Mouse (Mus musculus): ENCODE results near the gene Elf4.

Elf4 gene

DNA sequence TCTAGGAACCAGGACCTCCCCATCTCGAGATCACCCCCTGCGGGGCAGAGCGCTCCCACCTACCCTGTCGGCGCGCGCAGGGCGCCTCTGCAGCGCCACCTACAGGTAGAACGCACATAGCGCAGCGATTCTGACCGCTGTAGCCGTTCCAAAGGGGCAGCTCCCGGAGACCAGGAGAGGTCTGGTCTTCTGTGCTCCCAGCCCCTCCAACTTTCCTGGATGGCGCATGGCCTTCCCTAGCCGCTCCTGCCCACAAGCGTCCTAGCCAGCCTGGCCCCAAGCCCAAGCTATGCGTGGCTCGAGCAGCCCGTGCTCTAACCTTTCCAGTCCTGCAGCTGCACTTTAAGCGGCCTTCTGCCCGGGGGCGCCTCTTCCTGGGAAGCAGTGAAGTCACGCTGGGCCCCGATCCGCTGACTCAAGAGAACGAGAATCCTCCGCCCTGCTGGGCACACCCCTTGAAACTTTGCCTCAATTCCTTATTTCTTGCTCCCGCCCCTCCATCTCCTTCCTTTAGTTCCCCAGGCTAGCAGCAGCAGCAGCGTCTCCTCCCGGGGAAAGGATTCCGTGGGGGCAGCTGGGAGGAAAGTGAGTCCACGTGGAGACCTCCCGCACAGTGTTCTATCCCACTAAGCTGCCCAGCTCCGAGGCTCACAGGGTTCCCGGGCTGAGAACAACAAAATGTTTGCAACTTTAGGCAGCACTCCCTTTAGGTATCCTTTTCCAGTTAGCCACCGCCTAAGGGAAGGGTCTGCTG lies at the start of gene Elf4:
Elf4 (minus strand) TSS at position 379 of the 754 bp plus-strand sequence.
- DNase-seq (ENCODE audit: low read depth, low spot score), result peak; percentile 79

GRCm38 (mm10) chrX:48493763-48494162 lies 30.8 kb upstream of the Elf4 start:
- peak; percentile 18 for DNase-seq (ENCODE audit: low read depth, low spot score)

DNA sequence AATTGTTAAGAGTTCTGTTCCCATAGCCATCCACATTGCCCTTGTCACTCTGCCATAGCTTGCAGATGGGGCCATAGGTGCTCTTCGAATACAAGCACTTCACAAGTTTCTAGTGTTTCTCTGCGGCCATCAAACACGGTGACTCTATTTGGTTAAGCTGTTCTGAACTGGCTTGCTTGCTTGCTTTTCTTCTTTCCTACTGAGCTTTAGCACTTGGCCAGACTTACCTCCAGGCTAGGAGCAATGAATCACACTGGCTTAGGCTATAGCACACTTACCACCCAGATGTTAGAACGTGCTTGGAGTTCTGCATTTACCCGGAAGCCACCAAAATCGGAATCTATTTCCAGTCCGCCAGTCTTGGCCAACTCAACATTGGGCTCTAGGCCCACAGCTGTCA lies 18.8 kb upstream of the Elf4 start:
- DNase-seq (ENCODE audit: low read depth, low spot score), result no peak

DNA sequence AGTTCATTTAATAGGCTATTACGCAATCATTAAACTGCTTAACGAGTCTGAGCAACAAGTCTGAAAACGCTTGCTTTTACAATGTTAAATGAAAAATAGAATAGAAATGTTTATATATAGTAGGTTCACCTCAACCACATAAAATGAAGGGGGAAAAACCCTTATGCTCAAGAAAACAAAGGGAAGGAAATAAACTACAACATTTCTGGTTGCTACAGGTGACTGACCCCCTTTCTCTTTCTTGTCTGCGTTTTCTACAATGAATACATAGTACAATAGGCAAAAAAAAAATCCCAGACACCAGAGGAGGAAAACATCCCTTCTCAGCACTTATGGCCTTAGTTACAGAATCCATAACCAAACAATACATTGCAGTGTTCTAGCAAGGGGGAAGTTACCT lies 18.2 kb upstream of the Elf4 start:
- peak; percentile 37 for DNase-seq (ENCODE audit: low read depth, low spot score)

DNA sequence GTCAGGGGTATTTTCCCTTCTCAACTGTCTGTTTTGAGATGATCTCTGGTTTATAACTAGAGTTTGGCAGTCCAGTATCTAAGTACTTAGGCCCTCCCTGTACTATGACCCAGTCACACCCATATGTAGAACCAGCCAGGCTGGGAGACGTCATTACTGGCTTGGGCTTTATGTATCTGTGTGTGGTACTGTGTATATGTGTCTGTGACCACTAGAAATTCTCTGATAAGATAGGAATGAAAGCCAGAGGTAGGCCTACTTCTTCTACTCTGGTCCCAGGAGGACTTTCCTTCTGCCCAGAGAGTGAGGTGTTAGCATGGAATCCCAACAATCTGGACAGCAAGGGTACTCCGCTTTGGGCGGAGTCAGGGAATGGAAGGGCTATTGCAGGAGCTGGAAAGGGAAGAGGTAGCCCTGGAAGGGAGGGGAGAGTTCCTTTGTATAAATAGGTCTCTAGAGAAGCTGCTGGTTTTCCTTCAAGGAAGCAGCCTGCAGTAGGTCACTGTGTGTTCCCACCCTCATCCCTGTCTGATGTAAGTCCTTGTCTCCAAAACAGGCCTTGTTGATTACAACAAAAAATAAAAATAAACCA lies 4.5 kb upstream of the Elf4 start:
- no peak for DNase-seq (ENCODE audit: low read depth, low spot score)

DNA sequence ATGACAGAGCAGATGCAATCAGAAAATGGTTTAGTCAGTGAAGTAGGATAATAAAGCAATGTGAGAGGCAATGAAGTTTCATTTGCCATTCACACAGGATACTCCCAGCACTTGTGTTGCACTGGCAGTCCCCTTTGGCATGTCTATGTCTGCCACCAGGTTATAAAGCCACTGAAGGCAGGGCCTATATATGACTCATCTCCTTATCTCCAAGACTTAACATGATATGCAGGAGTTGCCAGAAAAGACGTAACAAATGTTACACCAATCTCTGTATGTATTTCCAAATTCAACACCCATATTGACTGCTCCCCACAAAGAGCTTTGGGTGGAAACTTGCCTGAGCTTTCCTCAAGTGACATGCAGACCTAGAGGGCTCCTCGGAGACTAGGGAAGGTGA lies 3.2 kb upstream of the Elf4 start:
- DNase-seq (ENCODE audit: low read depth, low spot score), result no peak

- no peak for DNase-seq (ENCODE audit: low read depth, low spot score)
These were observed 1.5 kb upstream of the Elf4 start for GRCm38 (mm10) chrX:48464436-48464835.

GRCm38 (mm10) chrX:48463636-48464035 lies 704 bp upstream of the Elf4 start:
- no peak for DNase-seq (ENCODE audit: low read depth, low spot score)

DNA sequence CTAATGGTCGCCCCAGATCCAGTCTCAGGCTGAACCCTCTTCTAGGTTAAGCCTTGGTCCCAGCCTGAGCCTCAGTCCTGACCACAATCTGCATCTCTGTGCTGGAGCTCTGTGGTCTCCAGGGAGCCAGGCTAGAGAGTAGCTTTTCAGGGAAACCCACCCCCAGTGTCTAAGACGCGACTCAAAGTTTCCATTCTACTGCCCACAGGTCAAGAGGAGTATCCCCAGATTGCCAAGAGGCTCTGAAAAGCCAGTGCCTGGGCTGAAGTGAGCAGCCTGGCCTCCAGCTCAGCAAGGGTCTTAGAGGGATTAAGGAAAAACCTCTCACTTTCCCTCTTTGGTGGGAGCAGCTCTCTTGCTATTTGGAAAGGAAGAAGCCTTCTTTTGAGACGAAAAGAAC lies 635 bp downstream of the Elf4 start:
- no peak for DNase-seq (ENCODE audit: low read depth, low spot score)

DNA sequence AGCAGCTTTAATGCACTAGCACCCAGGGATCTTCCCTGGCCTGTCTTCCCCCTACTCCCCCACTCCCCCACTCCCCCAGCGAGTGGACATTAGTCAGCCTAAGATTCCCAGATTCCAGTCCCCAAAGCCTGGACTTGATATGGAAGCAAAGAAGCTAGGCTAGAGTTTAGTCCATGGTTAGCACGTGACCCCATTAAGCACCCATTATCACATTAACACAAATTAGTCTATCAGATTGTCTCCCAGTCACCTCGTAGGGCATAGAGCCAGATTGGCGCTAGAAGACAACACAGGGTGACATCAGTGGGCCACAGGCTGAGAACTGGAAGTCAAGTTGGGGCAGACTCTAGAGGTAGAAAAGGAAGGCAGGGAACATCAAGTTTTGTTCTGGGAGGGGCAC lies 1.9 kb downstream of the Elf4 start:
- DNase-seq (ENCODE audit: low read depth, low spot score), result no peak

DNA sequence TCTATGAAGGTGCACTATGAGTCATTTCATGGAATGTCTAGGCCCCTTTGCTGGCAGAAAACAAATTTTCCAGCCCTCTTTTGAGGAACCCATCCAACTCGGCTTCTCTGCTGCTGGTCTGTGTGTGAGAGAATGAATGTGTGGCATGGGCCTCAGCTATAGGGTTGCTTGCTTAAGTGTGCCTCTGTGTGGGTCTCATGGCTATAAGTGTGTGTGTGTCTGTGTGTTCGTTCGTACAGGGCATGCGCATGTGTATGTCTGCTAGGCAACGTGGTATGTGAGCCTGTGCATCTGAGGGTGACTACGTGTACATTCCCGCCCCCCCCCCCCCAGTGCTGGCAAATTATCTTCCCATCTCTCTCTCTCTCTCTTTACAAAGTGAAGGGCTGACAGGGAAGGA lies 2.4 kb downstream of the Elf4 start:
- no peak for DNase-seq (ENCODE audit: low read depth, low spot score)

DNA sequence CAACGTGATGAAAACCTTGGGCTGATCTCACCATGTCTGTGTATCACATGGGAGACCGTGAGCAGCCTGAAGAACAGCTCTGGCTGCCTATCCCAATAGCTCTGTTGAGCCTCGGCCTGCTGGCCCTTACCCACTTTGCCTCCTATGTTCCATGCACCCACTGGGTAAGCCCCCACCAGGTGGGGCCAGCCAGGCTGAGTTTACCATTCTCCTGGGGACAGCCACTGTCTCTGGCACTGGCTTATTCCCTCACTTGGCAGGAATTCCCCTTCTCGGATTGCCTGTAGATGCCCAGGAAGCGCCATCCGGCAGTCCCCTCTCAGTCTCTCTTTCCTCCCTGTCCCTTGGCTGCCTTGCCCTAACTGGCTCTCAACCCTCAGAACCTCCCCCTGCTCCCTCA lies 6.0 kb downstream of the Elf4 start:
- no peak for DNase-seq (ENCODE audit: low read depth, low spot score)

DNA sequence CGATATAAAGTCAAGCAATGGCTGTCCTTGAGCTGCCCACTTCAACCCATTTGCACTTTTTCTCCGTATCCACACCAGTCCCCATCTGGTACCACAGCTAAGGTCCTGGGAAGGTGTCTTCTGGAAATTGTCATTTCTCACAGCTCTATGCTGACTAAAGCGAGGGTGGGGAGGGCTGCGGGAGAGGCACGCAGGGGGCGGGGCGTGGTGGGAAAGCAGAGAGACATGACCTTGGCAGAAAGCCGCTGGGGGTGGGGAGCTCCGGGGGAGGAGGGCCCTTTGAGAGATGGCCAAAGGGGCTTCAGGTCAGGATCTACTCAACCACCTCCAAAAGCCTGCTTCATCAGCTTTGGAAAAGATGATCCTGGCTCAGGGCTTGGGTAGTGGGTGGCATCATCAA lies 7.9 kb downstream of the Elf4 start:
- peak; percentile 54 for DNase-seq (ENCODE audit: low read depth, low spot score)

GRCm38 (mm10) chrX:48454495-48454878 lies 8.4 kb downstream of the Elf4 start:
- no peak for DNase-seq (ENCODE audit: low read depth, low spot score)

DNA sequence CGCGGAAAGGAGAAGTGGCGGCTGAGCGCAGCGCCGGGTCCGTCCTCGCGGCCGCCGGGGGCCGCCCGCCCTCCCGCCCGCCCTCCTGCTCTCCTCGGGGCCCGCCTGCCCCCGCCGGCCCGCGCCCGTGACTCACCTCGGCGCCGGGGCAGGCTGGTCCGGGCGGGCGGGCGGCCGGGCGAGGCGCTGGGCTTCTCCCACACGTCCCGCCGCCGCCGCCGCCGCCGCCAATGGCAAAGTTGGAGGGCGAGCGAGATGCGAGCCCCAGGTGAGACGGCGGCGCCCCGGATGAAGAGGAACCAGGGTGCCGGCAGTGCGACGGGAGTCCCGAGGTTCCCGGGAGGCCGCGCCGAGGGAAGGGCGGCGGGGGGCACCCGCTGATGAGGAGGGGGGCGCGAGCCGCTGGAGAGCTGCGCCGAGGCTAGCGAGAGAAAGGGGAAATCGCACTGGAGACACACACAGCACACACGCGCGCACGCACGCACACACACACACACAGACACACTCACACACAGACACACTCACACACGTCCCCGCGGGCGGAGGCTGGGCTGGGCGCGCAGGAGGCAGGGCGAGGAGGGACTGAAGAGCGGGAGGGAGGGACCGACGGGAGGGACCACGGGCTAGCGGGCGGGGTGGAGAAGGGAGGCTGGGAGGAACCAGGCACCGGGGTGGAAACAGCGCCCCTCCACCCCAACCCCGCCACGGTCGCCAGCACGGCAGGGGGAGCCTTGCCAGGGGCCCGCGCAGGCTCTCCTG lies 9.0 kb downstream of the Elf4 start:
- DNase-seq (ENCODE audit: low read depth, low spot score), result peak; percentile 92

- DNase-seq (ENCODE audit: low read depth, low spot score), result peak; percentile 38
These were observed 9.8 kb downstream of the Elf4 start for GRCm38 (mm10) chrX:48452931-48453673.

GRCm38 (mm10) chrX:48452231-48452890 lies 10.6 kb downstream of the Elf4 start:
- peak; percentile 41 for DNase-seq (ENCODE audit: low read depth, low spot score)

DNA sequence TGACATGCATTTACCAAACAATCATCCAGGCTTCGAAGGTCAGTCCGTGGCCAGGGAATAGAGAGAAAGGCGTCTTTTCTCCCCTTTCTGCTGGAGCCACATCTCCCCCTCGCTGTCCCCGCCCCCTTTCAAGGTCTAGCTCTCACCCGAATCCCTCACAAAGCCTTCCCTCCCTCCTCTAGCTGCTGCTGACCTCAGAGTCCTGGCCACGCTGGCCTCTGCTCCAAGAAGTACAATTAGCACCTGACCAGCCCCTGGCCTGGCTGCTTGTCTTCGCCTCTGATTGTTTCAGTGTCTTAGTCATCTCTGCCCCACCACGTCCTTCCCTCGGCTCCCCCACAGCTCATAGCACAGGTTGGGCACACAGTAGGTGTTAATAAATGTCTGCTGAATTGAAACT lies 13.3 kb downstream of the Elf4 start:
- no peak for DNase-seq (ENCODE audit: low read depth, low spot score)

GRCm38 (mm10) chrX:48444677-48445076 lies 18.3 kb downstream of the Elf4 start:
- DNase-seq (ENCODE audit: low read depth, low spot score), result no peak

- no peak for DNase-seq (ENCODE audit: low read depth, low spot score)
These were observed 21.0 kb downstream of the Elf4 start for GRCm38 (mm10) chrX:48441954-48442353.

DNA sequence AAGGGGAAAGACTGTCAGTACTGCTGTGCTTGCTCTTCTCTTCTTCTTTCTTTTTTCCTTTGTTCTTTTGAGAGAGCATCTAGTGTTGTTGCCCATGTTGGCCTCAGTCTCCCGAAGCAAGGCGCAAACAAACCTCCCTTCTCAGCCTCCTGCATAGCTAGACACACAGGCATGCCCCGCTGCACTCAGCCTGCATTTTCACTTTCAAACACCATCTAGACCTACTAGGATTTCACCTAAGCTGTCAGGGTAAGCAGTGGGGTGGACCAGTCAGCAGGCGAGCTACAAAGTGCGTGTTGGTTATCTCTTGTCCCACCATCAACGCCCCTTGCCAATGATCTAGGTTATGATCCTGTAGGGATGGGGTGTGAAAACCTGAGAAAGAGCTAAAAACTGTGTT lies 21.4 kb downstream of the Elf4 start:
- no peak for DNase-seq (ENCODE audit: low read depth, low spot score)

GRCm38 (mm10) chrX:48439036-48439435 lies 23.9 kb downstream of the Elf4 start:
- peak; percentile 62 for DNase-seq (ENCODE audit: low read depth, low spot score)

All from CD4-positive, CD25-positive, alpha-beta regulatory T cell, adult 2 months (primary cell).